Mouse (Mus musculus) heart, postnatal 0 days (tissue): ENCODE data around the gene Dynll1. TPM values are rescaled to one million over a fixed set of nuclear protein-coding genes. Genes with fewer than 3 reads are reported as not detected.

Experiments used
- ATAC-seq: fragments of 200-750 bp; cut with Nextera tagmentation; 2 replicates; pipeline ENCODE4 v1.8.0; 2017; ENCODE audit warnings: low read depth, moderate number of reproducible peaks, moderate library complexity; ENCODE audit not compliant: insufficient read depth
- DNase-seq: peaks from one replicate; pipeline ENCODE4 v3.0.0-alpha.2; 2016; ENCODE audit warnings: low spot score
- H3K27ac ChIP-seq: fragments of 300-500 bp; sonication (generic); 2 replicates; pipeline ENCODE4 v1.5.1; 2014; ENCODE audit warnings: low read depth, mild to moderate bottlenecking
- H3K27me3 ChIP-seq: fragments of 300-500 bp; sonication (generic); 2 replicates; pipeline ENCODE4 v1.6.1; 2014; ENCODE audit warnings: low read length, mixed read lengths; ENCODE audit not compliant: control insufficient read depth, insufficient read depth
- H3K36me3 ChIP-seq: fragments of 300-500 bp; sonication (generic); replicated peaks from 2 replicates; pipeline ENCODE4 v1.6.1; 2014; ENCODE audit warnings: low read length, mixed read lengths; ENCODE audit not compliant: control insufficient read depth, insufficient read depth
- H3K4me1 ChIP-seq: fragments of 300-500 bp; sonication (generic); 2 replicates; pipeline ENCODE4 v1.6.1; 2014; ENCODE audit warnings: antibody characterized with exemption; ENCODE audit not compliant: control insufficient read depth, insufficient read depth
- H3K4me2 ChIP-seq: fragments of 300-500 bp; sonication (generic); 2 replicates; pipeline ENCODE4 v1.6.1; 2014; ENCODE audit warnings: low read depth, mild to moderate bottlenecking, low read length, moderate library complexity
- H3K4me3 ChIP-seq: fragments of 300-500 bp; sonication (generic); 2 replicates; pipeline ENCODE4 v1.5.1; 2014; ENCODE audit warnings: low read depth, low read length
- H3K9ac ChIP-seq: fragments of 300-500 bp; sonication (generic); replicated peaks from 2 replicates; pipeline ENCODE4 v1.6.1; 2014; ENCODE audit warnings: low read depth, low read length, mixed read lengths
- H3K9me3 ChIP-seq: fragments of 300-500 bp; sonication (generic); replicated peaks from 2 replicates; pipeline ENCODE4 v1.6.1; 2016; ENCODE audit warnings: low read length; ENCODE audit not compliant: control insufficient read depth
- CTCF ChIP-seq: IDR thresholded peaks from 2 replicates; pipeline ENCODE4 v1.5.1; 2016; ENCODE audit warnings: antibody characterized with exemption, control low read depth, low read depth
- EP300 ChIP-seq: IDR thresholded peaks from 2 replicates; pipeline ENCODE4 v1.6.1; 2016; ENCODE audit warnings: antibody characterized with exemption, low read depth
- whole genome bisulfite sequencing: fragments of 180-500 bp; shearing (Covaris S2); extraction: QIAGEN DNeasy Blood & Tissue Kit; methylation state at CpG from one replicate; pipeline ENCODE4 v1.1.7; 2014; 5-methylcytosine and 5-hydroxymethylcytosine counted together
- polyA plus RNA-seq: library from polyadenylated mRNA; unstranded; fragments of >200 nt; fragmentation: Nextera tagmentation; extraction: Ambion mirVana; gene quantifications from 2 replicates; pipeline ENCODE4 v1.2.1, GENCODE M21; 2015
- total RNA-seq: library from RNA; depleted of rRNA; stranded (reverse); fragments of >200 nt; gene quantifications from 2 replicates; pipeline ENCODE4 v1.2.3, GENCODE M21; 2014; ENCODE audit warnings: low replicate concordance

Gene Dynll1
- total and polyA plus RNA-seq, 2 experiments from 2014 or later: 224 to 615 TPM

DNA sequence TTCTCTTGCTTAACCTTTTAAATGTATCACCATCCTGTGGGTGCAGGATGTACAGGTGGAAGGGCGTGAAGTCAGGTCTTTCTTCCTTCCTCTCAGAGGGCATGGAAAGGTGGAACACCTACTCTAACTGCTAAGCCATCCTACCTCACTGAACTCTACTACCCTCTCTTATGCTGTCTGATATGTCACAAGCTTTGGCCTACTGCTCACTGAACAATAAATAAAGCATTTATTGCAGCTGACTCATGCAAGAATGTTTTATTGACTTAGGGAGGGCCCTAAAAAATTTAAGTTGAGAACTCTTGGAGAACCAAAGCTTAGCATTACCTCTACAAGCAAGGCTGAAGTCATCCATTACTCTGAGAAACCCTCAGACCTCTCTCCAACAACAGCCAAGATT is 30.8 kb downstream of the Dynll1 start:
- WGBS: 90% methylated on average over 1 of the region's 1 CpGs

GRCm38 (mm10) chr5:115268266-115268665 is 32.5 kb downstream of the Dynll1 start:
- Histone ChIP-seq H3K9me3 (no peaks in the 10 kb centered on the region), H3K4me3 (no peak overlapping the region), H3K27me3 (no peaks in the 10 kb centered on the region), H3K4me2 (peak overlapping the region; percentile 16), H3K36me3 (peaks cover 5% of the 10 kb centered on the region; the same call in 1 of the 2 replicates), H3K27ac (peak overlapping the region; percentile 76), H3K4me1 (peaks cover 51% of the 10 kb centered on the region), H3K9ac (no peak overlapping the region; the same call in 1 of the 2 replicates)
- no peak for ATAC-seq
- TF ChIP-seq EP300: 0 out of 2 replicates have a peak, but pooled peaks have one; percentile 41
- no peak for TF ChIP-seq CTCF
- peak; percentile 32 for DNase-seq
- 22% methylated on average over 3 of the region's 3 CpGs for WGBS

More for the DNA sequence above, 30.8 kb downstream of the Dynll1 start:
- Histone ChIP-seq H3K4me1 (peaks cover 52% of the 10 kb centered on the region), H3K27me3 (no peaks in the 10 kb centered on the region), H3K9ac (no peak overlapping the region), H3K27ac (no peak overlapping the region), H3K4me2 (0 out of 2 replicates have a peak overlapping the region, but pooled peaks have one; percentile 81), H3K36me3 (peaks cover 5% of the 10 kb centered on the region; the same call in 1 of the 2 replicates), H3K4me3 (no peak overlapping the region), H3K9me3 (no peaks in the 10 kb centered on the region)
- no peak for TF ChIP-seq EP300
- TF ChIP-seq CTCF: no peak
- DNase-seq (no peak), ATAC-seq (no peak)

DNA sequence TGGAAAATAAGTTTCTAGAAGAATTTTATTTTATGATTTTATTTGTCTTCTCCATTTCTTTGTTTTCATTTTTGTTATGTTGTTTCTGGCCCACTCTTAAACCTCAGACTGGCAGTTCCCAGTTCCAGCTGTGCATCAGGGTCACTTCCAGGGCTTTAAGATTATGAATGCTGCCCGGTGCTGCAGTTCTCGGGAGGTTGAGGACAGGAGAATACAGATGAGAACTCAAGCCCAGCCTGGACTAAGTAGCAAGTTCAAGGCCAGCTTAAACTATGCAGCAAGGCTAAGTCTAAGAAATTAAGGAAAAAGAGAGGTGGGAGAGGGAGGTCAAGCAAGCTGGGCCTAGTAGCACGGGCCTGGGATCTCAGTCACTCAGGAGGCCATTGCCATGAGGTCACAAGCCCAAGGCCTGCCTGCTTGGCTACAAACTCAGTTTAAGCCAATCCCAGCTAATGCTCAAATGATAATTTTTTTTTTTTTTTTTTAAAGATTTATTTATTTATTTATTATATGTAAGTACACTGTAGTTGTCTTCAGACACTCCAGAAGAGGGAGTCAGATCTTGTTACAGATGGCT is 33.2 kb downstream of the Dynll1 start:
- Histone ChIP-seq H3K4me1 (peaks cover 49% of the 10 kb centered on the region), H3K36me3 (peaks cover 9% of the 10 kb centered on the region; the same call in 1 of the 2 replicates), H3K9ac (no peak overlapping the region), H3K4me3 (no peak overlapping the region), H3K27ac (peak overlapping the region; percentile 76), H3K4me2 (peak overlapping the region; percentile 35), H3K27me3 (no peaks in the 10 kb centered on the region), H3K9me3 (no peaks in the 10 kb centered on the region)
- DNase-seq: peak; percentile 20
- WGBS: 29% methylated on average over 3 of the region's 3 CpGs
- no peak for ATAC-seq
- TF ChIP-seq CTCF (no peak), EP300 (no peak)

DNA sequence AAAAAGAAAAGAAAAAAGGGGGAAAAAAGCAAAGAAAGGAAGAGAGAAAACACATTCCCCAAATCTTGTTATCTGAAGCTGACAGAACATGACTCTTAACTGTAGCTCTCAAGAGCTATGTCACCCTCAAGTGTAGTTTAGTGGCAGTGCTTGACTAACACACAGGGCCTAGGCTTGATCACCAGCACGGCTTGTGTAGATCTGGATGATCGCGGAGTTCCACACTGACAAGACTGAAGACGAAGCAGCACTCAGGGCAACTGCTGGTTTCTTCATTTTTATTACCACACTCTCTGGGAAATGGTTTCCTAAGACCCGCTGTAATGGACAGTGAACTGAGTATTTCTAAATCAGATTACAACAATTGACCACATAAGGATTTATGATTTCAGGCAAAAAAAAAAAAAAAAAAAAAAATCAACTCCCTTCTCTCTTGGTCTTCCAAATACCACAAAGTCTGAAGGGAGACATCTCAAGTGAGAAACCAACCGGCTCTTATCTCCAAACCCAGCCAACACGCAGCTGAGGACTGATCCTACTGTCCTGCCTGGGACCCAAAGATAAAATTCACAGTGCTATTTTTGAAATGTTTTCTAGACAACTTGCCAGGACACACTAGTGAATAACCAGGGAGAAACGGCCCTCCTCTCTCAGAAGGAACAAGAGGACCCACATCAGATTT is 33.9 kb downstream of the Dynll1 start:
- DNase-seq (peak; percentile 22), ATAC-seq (no peak)
- TF ChIP-seq CTCF (no peak), EP300 (no peak)
- Histone ChIP-seq H3K36me3 (peaks cover 9% of the 10 kb centered on the region; the same call in 1 of the 2 replicates), H3K9me3 (no peaks in the 10 kb centered on the region), H3K4me3 (no peak overlapping the region), H3K9ac (no peak overlapping the region), H3K4me2 (peak overlapping the region; percentile 35), H3K27ac (peak overlapping the region; percentile 76), H3K27me3 (no peaks in the 10 kb centered on the region), H3K4me1 (peaks cover 49% of the 10 kb centered on the region)
- 38% methylated on average over 8 of the region's 8 CpGs for WGBS

GRCm38 (mm10) chr5:115266340-115266739 is 34.5 kb downstream of the Dynll1 start:
- Histone ChIP-seq H3K27ac (peak overlapping the region; percentile 76), H3K27me3 (no peaks in the 10 kb centered on the region), H3K9ac (no peak overlapping the region), H3K4me3 (no peak overlapping the region), H3K9me3 (no peaks in the 10 kb centered on the region), H3K4me2 (no peak overlapping the region), H3K4me1 (peaks cover 49% of the 10 kb centered on the region), H3K36me3 (peaks cover 9% of the 10 kb centered on the region; the same call in 1 of the 2 replicates)
- WGBS: 72% methylated on average over 5 of the region's 5 CpGs
- no peak for TF ChIP-seq CTCF
- no peak for TF ChIP-seq EP300
- ATAC-seq: no peak
- no peak for DNase-seq
